16 mouse cellular contexts compared by ENCODE assay signal in genomic region chr13:45681196-45681595, GRCm38 (mm10).
DNase-seq lines count a peak whose midpoint lies in the region; ATAC-seq and TF ChIP-seq lines count a peak whose summit lies in the region.
"Had no signal": no experiment of that assay in that cellular context is flagged by ENCODE, and none has a peak within 500 bp of the region (broad histone marks: within the 10 kb centered on the region; RNA-seq: fewer than 3 reads in every experiment).

No protein-coding gene starts in this region.

- no peaks in the 10 kb centered on the region for H3K9me3 ChIP-seq in kidney, embryonic 14.5 days (ENCODE audit: control insufficient read depth, low read length)
- no peaks in the 10 kb centered on the region for H3K9me3 ChIP-seq in lung, postnatal 0 days (ENCODE audit: low read length)
- H3K9me3 ChIP-seq: forebrain, embryonic 12.5 days; limb, embryonic 15.5 days; midbrain, embryonic 13.5 days; neural tube, embryonic 12.5 days had no signal

- no peaks in the 10 kb centered on the region for H3K27me3 ChIP-seq in kidney, embryonic 14.5 days (ENCODE audit: control insufficient read depth, insufficient read depth, low read length)
- no peaks in the 10 kb centered on the region for H3K27me3 ChIP-seq in lung, postnatal 0 days (replicated peaks; ENCODE audit: insufficient read depth, low read length)
- H3K27me3 ChIP-seq: forebrain, embryonic 12.5 days; limb, embryonic 15.5 days; midbrain, embryonic 13.5 days; neural tube, embryonic 12.5 days had no signal

- peak; percentile 17 to 38 for DNase-seq in kidney, adult 8-10 months
- peak; percentile 81 for DNase-seq in heart, adult 8-10 months (ENCODE audit: low spot score)
- peak; percentile 50 to 61 for DNase-seq in heart, postnatal 10 days
- peak; percentile 49 for DNase-seq in lung, postnatal 0 days (ENCODE audit: low spot score)
- DNase-seq in urinary bladder, postnatal 10 days (ENCODE audit: low spot score) = no peak
- no peak for DNase-seq in testis, postnatal 10 days (ENCODE audit: low spot score)
- DNase-seq: cerebellum, adult 18-20 months had no signal

- no peak overlapping the region for H3K27ac ChIP-seq in kidney, embryonic 14.5 days (ENCODE audit: low read depth, low read length)
- H3K27ac ChIP-seq in lung, postnatal 0 days (ENCODE audit: low read length) = no peak overlapping the region
- H3K27ac ChIP-seq: forebrain, embryonic 12.5 days; hindbrain, embryonic 14.5 days; limb, embryonic 15.5 days; macrophage; midbrain, embryonic 13.5 days; neural tube, embryonic 12.5 days had no signal

- intact Hi-C loops in heart, postnatal 10 days (cut with DNase I) = loop anchor here (5.0 kb wide), 2 partner anchors 104 to 286 kb away; partner anchors contain the start of gene Atxn1

- no peaks in the 10 kb centered on the region for H3K4me1 ChIP-seq in kidney, embryonic 14.5 days (ENCODE audit: control insufficient read depth, insufficient read depth, low read length)
- H3K4me1 ChIP-seq in lung, postnatal 0 days (ENCODE audit: insufficient read depth, low read depth, low read length) = no peaks in the 10 kb centered on the region
- H3K4me1 ChIP-seq: forebrain, embryonic 12.5 days; limb, embryonic 15.5 days; neural tube, embryonic 12.5 days had no signal

- WGBS in kidney, embryonic 14.5 days = 79% methylated on average over 5 of the region's 5 CpGs
- WGBS in lung, postnatal 0 days = 54% methylated on average over 5 of the region's 5 CpGs

- no peak for TF ChIP-seq EP300 in lung, postnatal 0 days (IDR thresholded peaks at IDR 0.05)

- H3K36me3 ChIP-seq in kidney, embryonic 14.5 days (ENCODE audit: control insufficient read depth, insufficient read depth, low read length) = no peaks in the 10 kb centered on the region
- H3K36me3 ChIP-seq in lung, postnatal 0 days (ENCODE audit: insufficient read depth, low read length) = no peaks in the 10 kb centered on the region
- H3K36me3 ChIP-seq: forebrain, embryonic 12.5 days; limb, embryonic 15.5 days; midbrain, embryonic 13.5 days; neural tube, embryonic 12.5 days had no signal

- no peak overlapping the region for H3K4me3 ChIP-seq in kidney, embryonic 14.5 days (ENCODE audit: low read length)
- H3K4me3 ChIP-seq in lung, postnatal 0 days (ENCODE audit: low read depth, low read length) = no peak overlapping the region
- H3K4me3 ChIP-seq: forebrain, embryonic 12.5 days; limb, embryonic 15.5 days; midbrain, embryonic 13.5 days; neural tube, embryonic 12.5 days had no signal

- no peak overlapping the region for H3K9ac ChIP-seq in kidney, embryonic 14.5 days (ENCODE audit: low read depth, low read length)
- H3K9ac ChIP-seq in lung, postnatal 0 days (replicated peaks; ENCODE audit: low read depth) = no peak overlapping the region
- H3K9ac ChIP-seq: forebrain, embryonic 12.5 days; hindbrain, embryonic 14.5 days; limb, embryonic 15.5 days; midbrain, embryonic 13.5 days; neural tube, embryonic 12.5 days had no signal

- no peak overlapping the region for H3K4me2 ChIP-seq in kidney, embryonic 14.5 days (replicated peaks; ENCODE audit: low read depth, low read length)
- no peak overlapping the region for H3K4me2 ChIP-seq in lung, postnatal 0 days (replicated peaks; ENCODE audit: low read depth, low read length)
- H3K4me2 ChIP-seq: forebrain, embryonic 12.5 days; hindbrain, embryonic 14.5 days; limb, embryonic 15.5 days; midbrain, embryonic 13.5 days; neural tube, embryonic 12.5 days had no signal

- no peak for ATAC-seq in kidney, embryonic 14.5 days (ENCODE audit: low FRiP score, low TSS enrichment)
- ATAC-seq in lung, postnatal 0 days = no peak
- no peak for ATAC-seq in monocyte, adult 5-6 weeks (replicated peaks; ENCODE audit: insufficient number of reproducible peaks, low FRiP score, low TSS enrichment, poor library complexity, severe bottlenecking)
- ATAC-seq: activated CD4-positive, CD25-positive, alpha-beta regulatory T cell, adult 4 months; midbrain, embryonic 13.5 days had no signal

- no peak for TF ChIP-seq CTCF in lung, postnatal 0 days (IDR thresholded peaks at IDR 0.05)

Comparison
In these comparisons a context has a peak if more than half of its experiments do, and no peak if none do; other contexts are left out.
1. DNase-seq: peak in kidney, adult 8-10 months (2 of 2), heart, adult 8-10 months (single experiment), heart, postnatal 10 days (2 of 2) and lung, postnatal 0 days (single experiment); none in urinary bladder, postnatal 10 days (single experiment) and testis, postnatal 10 days (single experiment).